Mouse (Mus musculus) right cerebral cortex, adult 2 months (tissue): Measurements from ENCODE around the gene Zfp729a.

Experiments
- DNase-seq, 2 experiments: peaks; one replicate each; pipeline ENCODE4 v3.0.0; 2021 to 2022; ENCODE audit warnings: low spot score in 2 of 2

Zfp729a gene

GRCm38 (mm10) chr13:67637294-67638007, at the start of gene Zfp729a, which contains the start of gene Gm49345:
Zfp729a (minus strand) TSS chr13:67637791.
Gm49345 (minus strand) TSS chr13:67637769.
- peak; percentile 88 to 93 for DNase-seq

- DNase-seq: no peak
Measured at GRCm38 (mm10) chr13:67686971-67687370, 49.4 kb upstream of the Zfp729a start, which contains the start of gene Zfp738. Zfp738 (minus strand) TSS chr13:67687071.

- peak; percentile 2 for DNase-seq
Measured at GRCm38 (mm10) chr13:67683841-67684240, 46.2 kb upstream of the Zfp729a start.

GRCm38 (mm10) chr13:67682959-67683735, 45.6 kb upstream of the Zfp729a start:
- DNase-seq: peak; percentile 89 to 95

GRCm38 (mm10) chr13:67674902-67675301, 37.3 kb upstream of the Zfp729a start:
- DNase-seq: no peak

DNA sequence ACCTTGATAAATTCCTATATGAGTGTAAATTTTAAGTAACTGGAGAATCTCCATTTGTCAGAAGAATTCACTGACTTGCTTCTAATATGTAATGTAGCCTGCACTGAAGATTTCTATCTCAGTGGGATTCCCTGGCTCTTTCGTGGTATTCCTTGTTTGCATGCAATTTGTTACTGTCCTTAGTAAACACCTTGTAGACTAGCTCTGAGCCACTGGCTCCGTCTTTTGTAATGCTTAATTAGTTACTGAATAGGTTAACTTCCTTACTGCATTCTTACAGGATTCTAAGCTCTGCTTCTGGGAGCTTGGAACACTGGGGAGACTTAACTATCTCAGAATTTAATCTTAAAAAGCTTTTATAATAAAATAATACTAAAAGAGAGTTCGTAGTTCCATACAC, 14.9 kb upstream of the Zfp729a start:
- no peak for DNase-seq

DNA sequence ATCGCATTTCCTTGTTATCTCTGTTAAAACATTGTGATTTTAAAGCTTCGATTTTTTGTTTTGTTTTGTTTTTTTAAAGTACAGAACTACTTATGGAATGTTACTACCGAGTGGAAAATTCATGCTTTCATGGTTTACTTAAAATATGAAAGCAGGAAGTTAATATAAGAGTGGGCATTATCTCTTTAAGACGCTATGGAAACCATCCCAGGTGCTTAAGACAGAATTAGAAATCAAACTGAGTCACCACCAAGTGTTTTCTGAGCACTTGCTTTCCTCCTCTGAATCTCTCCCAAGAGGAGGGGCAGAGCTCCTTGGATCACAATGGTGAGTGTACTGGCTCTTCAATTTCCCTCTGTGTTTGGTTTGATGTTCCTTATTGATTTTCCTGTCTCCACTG, 27.5 kb downstream of the Zfp729a start:
- DNase-seq: peak; percentile 2 to 3

DNA sequence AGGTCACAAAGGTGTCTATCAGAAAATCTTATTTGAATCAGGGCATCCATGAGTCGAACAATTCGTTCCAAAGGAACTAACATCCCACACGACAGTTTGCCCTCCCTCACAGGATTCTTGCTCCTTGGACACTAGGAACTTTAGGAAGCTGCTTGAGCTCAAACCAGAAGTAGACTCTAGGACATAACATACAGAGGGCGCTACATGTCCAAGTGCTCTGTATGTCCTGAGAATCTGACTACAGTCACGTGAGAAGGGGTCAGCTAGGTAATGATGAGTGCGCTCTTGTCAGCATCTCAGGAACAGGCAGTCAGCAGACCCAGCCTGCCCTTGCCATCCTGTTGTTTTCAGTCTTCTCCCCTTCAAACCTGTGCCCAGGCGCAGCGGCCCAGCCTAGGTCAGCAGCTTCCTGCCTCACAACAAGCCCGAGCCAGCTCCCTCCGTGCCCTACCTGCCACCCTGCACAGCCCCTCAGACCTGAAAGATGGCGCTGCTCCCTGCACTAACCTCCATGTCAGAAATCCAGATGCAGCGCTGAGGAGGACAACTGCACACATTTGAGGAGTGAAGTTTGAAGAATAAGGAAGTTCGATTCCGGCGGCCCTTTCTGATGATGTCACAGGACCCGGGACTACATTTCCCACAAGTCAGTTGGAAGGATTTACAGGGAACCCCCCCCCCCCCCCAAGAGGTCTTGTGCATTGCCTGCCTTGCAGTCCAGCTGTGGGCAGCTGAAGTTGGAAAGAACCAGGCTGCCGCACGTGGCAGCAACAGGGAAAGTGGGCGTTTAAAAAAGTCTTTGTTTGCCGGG, 28.3 kb downstream of the Zfp729a start, which contains the start of gene Zfp729b:
TSS of gene Zfp729b (minus strand) at position 642 of the 811 bp plus-strand sequence.
- DNase-seq: peak; percentile 94 to 96

DNA sequence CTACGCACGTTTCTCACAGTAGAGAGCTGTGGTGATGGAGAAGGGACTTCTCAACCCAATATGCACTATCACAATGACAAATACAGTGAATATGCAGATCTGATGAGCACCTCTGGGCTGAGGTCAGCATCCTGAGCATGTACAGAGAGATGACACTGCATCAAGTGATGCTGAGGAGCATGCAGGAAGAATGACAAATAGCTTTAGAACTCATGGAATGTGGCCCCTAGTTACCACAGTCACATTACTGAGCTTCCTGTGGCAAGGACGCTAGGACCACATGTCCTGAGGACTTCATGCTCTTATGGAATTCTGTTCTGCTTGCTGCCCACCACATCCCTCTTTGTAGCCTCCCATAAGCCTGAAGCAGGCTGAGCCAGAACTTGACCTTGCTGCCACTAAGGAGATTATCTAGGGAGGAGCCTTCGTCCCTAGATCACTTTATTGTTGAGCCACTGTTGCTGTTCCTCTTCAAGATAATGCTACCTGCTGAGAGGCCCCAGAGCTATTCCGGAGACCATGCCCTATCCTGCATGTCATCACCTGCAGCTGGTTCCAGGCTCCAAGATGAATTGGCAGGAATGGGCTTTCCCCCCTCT, 64.9 kb downstream of the Zfp729a start:
- DNase-seq: no peak
